Mouse (Mus musculus): ENCODE data around the gene Ap1ar.

- TF ChIP-seq CTCF (IDR thresholded peaks at IDR 0.05; ENCODE audit: extremely low read depth, insufficient read depth, insufficient read length, insufficient replicate concordance) = no peak
- TF ChIP-seq POLR2A (IDR thresholded peaks at IDR 0.05; ENCODE audit: low read depth, low read length) = no peak
Measured at GRCm38 (mm10) chr3:127875509-127875908, 38.2 kb upstream of the Ap1ar start.

All from spleen, adult 2 months (tissue).